Mouse (Mus musculus): Measurements from ENCODE around the gene Tmem151a.

The Tmem151a gene

DNA sequence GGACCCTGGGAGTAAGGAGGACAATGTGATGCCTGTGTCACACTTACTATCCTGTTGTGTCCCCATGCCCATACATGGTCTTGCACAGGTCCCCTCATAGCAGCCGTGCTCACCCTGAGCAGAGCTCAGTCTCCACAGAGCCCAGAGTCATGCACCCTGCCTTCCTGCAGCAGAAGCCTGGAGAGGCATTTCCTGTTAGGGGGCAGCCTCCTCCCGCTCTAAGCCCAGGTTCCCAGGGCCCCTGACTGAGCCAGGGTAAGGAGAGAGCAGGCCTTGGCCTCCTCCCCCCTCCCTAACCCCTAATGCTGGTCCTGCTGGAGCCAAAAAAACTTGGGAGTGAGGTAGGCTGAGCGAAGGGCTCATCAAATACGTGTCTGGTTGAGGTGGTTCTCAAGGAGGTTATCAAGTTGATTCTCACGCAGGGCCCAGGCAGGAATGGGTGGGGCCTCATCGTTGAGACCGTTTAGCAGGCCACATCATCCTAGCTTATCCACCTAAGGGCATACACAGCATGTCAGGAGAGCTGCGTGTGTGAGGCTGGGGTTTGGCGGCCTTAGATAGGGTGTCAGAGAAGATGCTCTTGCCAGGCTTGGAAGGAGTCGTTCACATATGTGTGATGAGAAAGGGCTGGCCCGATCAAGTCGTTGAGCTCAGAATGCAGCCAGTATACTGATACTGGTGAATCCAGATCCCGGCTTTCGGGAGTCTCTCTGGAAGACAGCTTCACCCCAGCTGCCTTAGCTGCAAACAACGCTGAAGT is 18.1 kb downstream of the Tmem151a start:
- DNase-seq = no peak

DNA sequence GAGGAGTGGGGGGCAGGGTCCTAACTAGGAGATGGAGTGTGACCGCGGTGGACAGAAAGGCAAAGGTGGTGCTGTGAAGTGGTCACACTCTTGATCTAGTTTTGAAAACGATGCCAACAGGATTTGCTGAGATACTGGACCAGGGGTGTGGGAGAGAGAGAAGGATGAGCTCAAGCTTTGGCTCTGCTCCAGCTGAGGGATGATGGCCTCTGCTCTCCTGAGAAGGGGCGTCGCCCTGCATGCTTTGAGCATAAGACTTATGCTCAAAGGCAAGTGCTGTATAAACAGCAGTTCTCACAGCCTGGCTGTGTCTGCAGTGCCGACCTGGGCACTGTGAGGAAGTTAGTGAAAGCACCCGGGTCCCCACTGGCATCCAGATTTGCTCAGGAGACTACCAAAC is 20.2 kb downstream of the Tmem151a start:
- DNase-seq = peak; percentile 39

DNA sequence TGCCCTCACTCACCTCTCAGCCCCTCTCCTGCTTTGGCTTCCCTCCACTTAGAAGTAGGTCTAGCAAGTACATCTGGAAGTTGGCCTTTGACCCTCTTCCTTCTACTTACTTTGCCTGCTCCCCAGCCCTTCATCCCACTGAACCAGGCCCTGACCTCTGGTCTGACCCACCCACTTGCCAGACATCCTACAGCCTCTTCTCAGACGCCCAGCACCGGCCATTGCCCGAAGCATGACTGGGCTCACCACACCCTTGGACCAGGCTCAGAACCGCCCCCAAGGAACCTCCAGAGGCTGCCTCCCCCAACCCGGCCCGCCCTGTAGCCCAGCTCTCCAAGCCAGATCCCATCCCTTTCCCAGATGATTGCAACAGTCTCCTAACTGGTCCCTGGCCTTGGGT is 22.9 kb downstream of the Tmem151a start:
- no peak for DNase-seq

DNA sequence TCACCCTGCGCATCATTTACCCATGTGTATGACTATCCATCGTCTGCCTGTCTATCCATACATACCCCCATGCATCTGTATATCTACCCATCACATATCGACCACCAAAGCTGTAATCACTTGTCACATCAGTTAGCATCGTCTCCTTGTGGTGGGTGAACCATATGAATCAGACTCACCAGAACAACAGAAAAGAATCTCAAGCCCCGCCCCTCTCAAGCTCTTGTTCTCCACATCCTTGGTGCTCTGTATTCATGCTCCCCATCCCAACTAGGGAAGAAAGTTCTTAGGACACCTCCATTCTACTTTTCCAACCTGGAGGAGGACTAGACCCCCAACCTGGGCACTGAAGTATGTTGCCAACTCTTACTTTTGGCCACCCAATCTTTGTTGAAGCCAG is 23.3 kb downstream of the Tmem151a start:
- no peak for DNase-seq

DNA sequence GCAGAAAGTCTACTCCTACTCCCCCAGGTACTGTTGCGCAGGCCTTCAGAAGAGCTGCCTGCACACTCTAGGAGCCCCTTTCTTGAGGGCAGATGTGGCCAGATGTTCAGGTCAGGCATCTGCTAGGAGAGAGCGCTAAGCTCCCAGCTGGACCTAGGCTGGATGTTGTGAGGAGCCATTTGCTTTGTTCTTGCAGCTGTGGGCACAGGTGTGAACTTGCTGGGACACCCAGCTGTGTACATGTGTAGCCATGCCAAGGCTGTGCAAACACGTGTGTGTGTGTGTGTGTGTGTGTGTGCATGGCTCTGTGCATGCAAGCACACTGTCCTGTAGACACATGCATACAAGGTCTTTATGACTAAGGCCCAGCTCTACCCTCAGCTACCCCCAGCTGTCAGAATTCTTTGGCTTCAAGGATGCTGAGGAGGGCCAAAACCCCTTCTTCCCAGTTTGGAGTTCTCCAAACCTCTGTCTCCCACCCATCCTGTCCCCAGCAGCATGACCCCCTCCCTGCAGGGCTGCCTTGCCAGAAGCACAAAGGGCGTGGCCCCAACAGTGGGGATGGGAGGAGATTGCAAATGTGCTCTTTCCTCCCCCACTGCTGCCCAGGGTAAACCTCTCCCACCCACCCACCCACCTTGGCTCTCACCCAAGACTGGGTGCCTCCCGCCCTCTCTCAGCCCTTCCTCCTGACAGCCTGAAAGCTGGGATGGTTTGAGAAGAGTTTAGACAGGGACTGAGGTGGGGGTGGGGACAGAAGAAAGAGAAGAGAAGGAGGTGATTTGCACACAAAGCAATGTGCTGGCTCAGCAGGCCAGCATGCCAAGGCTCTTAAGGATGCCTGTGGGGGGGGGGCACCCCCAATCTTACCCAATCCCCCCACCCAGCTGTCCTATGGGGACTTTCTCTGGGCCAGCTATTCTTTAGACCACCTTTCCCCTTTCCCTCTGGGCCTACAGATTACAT is 24.7 kb downstream of the Tmem151a start:
- no peak for DNase-seq

DNA sequence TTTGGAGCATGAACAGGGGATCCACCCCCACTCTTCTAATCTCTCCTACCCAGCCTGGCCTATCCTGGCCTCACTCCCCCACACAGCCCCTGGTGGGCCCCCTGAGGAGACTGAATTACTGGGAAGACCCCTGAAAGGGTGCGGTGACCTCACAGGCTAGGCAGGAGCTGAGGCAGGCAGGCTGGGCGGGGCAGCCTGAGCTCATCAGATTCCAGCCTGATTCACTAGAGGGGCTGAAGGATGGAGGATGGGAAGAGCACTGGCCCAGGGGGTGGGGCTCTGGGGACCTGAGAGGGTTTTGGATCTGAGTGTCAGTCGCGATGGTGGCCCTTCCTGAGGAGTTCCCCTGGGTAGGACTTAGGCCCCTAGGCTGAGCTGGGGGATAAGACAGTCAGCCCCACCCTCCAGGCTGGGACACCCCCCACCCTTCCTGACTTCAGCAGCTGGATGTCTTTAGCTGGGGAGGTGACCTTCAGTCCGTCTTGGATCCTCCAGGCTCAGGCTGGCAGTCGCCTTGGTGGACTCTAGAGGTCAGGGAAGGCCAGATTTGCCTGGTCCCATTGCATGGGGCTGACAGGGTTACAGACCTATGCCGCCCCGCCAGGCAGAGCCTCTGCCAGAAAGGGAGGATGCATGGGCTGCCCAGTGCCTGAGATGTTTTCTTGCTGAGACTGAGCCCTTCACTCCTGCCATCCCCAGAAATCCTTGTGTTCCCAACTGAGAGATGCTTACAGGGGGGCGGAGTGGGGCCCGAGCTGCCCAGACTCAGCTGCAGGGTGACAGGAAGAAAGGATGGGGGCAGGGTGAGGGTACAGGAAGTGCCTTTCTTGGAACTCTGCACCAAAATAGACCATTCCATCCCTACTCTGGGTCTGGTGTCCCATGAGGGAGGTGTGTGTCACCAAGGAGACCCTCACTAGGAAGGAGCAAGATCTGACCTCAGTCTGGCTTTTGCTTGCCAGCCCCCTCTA is 26.2 kb downstream of the Tmem151a start:
- peak; percentile 40 for DNase-seq

DNA sequence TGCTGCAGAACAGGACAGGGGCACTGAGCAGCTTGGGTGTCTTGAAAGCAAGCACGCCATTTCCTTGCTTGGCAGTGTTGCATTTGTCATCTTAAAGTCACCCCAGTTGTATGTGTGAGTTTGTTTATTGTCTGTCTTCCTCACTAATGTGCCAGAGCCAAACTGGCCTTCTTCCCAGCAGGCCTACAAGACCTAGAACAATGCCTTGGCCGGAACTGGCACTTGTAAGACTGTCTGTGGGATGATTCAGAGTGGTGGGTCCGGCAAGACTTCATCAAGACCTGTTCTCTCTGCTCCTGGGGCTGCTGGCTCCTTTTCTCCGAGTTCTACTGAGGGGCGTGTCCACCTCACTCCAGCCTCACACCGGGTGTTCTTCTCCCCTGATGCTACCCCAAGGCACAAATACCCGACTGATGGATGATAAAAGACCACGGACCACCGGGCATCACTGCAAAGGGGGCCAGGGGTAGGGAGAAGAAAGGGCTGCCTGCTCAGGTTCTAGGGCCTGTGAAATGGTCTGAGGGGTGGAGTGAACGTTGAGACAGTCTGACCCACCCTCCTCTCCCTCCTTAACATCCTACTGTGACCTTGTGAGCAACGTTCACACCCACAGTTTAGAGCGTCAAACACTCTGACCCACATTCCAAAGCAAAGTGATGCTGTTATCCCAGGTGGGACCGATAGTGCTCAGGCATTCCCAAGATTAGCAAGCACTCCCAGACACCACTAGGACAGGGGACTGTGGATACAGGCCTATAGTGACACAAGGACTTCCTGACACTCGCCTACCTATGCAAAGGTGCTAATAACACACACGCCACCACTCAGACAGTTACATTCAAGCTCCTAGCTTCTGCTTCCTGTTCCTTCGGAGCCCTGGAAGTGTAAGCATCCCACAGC is 27.2 kb downstream of the Tmem151a start:
- DNase-seq = no peak

DNA sequence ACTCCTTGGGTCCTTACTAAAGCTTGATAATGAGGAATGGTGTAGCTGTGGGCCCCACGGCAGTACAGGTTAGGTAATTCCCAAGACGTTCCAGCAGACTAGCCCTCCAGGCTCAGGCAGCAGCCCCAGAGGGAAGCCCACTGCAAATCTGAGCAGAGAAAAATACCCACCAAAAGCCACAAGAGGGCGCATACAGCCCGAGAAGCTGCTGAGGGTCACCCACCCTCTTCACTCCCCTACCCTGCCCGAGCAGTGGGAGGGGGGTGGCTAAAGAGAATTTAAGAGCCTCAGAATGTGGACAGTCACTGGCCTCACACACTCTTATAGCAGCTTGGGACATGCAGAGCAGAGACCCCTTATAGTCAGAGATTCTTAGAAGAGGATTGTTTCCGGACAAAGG is 29.1 kb downstream of the Tmem151a start:
- peak; percentile 81 for DNase-seq

DNA sequence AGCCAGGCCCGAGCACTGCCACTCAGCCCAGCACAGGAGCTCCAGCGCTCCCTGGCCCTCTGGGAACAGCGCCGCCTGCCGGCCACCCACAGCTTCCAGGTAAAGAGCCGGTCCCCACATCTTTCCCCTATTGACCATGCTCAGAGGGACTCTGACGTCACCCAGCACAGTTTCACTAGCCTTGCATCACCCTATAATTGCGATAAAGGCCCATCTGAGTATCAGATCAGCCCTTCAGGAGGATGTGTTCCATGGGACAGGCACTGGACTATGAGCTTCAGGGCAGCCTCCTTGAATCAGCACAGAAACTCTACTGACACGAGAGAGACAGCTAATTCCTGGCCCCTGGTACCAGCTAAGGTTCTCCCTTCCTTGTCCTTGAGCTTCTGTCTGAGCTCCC is 31.4 kb downstream of the Tmem151a start:
- peak; percentile 66 for DNase-seq

DNA sequence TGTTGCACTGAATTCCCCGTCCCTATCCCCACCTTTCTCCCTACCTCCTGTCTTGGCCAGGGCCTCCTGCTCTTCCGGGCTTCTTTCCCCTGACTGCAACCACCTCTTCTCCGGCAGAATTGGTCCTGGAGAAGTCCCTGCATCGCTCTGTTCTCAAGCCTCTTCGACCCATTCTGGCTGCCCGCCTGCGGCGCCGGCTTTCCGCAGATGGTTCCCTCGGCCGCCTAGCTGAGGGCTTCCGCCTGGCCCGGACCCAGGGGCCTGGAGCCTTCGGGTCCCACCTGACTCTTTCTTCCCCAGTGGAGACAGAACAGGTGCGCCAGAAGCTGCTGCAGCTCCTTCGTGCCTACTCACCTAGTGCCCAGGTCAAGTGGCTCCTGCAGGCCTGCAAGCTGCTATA is 32.5 kb downstream of the Tmem151a start:
- no peak for DNase-seq

DNA sequence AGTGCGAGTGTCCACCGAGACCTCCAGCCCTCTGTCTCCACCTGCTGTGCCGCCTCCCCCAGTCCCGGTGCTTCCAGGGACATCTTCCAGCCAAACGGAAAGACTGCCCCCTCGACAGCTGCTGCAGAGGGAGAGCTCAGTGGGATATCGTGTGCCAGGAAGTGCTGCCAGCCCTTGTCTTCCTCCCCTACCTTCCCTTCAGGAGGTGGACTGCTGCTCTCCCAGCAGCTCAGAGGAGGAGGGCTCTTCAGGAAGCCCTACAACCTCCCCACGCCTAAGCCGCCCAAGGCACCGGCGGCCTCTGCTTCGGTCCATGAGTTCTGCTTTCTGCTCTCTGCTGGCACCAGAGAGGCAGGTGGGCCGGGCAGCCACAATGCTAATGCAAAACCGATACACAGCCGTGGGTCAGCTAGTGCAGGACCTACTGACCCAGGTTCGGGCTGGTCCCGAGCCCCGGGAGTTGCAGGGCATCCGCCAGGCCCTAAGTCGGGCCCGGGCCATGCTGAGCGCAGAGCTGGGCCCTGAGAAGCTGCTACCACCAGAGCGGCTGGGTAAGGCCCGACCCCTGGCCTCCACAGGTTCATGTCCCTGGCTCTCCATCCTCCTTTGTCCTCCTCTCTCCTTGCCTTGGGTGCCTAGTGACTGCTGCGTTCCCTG is 33.0 kb downstream of the Tmem151a start:
- no peak for DNase-seq

DNA sequence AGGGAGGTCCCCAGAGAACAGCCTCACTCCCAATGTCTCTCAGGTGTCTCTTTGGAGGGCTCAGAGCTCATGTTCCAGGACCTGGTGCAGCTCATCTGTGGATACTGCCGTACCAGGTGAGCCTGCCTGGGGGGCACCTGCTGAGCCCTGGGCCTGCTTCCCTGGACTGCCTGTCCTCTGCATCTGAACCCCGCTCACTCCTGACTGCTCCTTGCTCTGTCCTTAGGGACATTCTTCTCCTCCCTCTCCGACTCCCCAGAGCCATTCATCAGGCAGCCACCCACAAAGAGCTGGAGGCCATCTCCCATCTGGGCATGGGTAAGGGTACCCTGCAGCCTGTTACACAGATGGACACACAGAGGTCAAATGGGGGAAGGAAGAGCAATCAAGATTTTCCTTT is 33.8 kb downstream of the Tmem151a start:
- DNase-seq = no peak

DNA sequence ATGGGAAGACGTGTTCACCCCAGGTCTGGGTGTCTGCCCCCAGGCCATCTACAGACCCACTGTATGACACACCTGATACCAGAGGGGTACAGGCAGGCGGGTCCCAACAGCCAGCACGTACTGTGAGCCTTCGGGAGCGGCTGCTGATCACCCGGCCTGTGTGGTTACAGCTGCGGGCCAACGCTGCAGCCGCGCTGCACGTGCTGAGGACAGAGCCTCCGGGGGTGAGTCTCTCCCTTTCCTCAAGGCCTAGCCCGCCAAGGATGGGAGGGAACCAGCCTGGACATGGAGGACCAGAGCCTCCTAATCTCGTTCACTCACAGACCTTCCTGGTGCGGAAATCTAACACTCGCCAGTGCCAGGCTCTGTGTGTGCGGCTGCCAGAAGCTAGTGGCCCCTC is 34.3 kb downstream of the Tmem151a start:
- DNase-seq = no peak

DNA sequence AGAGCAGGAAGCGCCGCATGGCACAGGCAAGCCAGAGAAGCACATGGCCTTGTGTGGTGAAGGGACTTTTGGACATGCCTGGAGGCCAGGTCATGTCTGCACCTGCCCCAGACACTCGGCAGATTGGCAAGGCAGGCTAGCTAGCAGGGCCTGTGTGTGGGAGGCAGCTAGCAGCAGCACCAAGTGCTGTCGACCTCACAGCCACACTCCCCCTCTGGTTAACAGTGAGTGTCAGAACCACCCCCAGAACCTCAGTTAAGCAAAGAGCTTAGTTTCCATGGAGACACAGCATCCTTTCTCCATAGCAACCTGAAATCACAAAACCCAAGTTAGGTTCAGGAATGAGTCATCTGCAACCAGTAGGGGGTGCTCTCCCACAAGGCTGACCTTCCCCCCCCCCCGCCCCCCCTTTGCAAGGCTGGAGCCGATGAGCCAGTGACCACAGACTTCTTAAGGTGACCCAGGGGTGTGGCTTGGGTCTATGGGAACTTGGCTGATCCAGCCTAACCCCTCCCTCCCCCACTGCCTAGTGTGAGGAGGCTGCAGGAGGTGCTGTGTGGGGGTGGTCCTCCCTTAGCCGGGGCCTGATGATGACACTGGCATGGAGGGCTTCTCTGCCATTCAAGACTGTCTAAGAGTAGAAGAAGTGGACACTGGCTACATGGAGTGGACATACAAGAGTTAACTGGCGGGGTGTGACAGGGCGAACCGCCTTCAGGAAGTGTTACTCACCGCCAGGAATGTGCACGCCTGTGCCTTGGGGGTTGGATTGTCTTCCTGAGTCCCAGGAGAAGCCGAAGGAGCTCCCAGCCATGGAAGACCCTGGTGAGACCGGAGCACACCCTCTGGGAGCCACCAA is 35.1 kb downstream of the Tmem151a start, which contains the start of gene Rin1:
Gene Rin1, plus strand, starts transcription at position 435 of the 859 bp plus-strand sequence.
- DNase-seq = peak; percentile 79

DNA sequence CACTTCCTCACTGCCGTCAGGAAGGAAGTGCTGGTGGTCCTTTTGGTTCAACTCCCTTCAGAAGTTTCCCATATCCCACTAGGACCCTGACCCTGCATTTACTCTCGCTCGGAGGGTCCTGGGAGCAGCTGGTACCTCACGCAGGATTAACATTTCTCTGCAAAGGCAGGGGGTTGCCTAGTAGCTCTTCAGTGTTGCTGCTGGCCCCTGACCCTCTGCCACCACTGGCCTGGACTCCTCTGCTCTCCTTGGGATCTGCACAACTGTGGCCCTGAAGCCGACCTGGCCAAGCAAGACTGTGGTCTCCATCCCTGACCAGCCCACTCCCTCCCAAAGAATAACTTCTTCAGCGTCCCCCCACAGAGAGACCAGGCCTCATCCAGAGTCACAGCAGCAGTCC is 36.0 kb downstream of the Tmem151a start:
- no peak for DNase-seq

DNA sequence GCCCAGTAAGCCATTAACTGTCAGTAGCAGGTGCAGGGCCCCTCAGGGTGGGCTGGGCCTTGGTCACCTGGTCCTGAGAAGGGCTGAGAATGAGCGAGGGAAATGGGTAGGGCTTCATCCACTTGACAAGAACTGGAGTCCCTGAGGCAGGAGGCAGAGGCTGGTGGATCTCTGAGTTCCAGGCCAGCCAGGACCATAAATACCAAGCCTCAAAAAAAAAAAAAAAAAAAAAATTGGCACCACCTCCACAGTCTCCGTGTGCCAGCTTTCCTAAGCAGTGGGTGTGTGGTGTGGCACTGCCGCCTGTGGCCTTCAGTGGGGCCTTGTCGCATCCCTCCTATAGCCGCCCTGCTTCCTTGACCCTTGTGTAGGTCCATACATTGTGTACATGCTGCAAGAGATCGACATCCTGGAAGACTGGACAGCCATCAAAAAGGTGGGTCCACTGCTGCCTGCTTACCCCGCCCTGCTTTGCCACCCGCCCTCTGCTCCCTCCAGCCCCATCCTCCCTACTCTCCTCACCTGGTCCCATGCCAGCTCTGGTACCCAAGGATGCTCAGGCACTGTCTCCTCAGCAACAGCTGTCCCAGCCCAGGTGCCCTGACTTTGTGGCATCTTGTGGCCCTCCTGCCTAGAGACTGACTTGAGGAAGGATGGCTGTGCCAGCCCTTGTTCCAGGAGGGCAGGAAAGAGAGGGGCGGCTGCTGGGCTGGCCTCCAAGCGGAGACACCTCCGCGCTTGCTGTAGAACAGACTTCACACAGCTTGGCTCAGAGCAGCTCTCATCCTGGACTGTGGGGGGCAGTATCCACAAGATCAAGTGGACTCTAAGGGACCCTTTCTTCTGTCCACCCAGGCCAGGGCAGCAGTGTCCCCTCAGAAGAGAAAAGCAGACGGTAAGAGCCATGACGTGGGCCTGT is 36.9 kb downstream of the Tmem151a start:
- DNase-seq = no peak

DNA sequence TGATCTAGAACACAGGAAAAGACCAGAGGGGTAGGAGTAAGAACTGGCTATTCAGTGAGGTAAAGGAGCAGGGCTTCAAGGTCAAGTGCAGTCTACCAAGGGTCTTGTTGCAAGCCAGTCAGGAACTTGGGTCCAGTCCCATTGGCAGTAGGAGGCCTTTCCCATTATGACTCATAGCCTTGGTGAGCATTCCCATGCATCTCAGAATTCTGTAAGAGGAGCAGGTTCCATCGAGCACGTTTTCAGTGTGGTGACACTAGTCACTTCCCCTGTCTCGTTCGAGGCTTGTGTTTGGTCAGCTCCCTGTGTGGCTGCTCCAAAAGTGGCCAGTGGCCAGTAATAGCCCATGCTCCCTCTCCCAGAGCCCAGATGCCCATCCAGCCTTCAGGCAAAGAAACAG is 39.8 kb downstream of the Tmem151a start:
- DNase-seq = no peak

DNA sequence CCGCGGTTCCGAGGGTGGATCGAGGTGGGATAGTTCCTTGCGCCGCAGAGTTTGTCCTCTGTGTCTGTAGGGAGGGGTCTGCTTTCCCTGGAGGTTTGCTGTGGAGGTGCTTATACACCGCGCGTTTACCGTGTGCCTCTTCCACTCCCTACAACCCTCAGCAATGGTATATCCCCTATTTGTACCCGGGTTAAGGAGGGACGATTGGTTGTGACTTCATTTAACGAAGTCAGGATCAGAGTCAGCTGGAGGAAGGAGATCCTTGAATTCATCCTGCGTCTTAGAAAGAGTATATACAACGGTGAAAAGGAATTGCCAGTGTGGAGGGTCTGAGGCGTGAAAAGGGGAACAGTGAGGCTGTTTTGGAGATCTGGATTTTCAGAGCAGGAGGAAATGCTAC is 43.7 kb downstream of the Tmem151a start:
- DNase-seq = no peak

All from retina, postnatal 1 day (tissue).